Mouse (Mus musculus) frontal cortex, postnatal 10 days (tissue): ENCODE results near the gene Trir.

ENCODE experiments used
- DNase-seq, 2 experiments: peaks; one replicate each; pipeline ENCODE4 v3.0.0; 2022; ENCODE audit warnings: low spot score in 2 of 2, mixed read lengths in 1 of 2

Trir gene

DNA sequence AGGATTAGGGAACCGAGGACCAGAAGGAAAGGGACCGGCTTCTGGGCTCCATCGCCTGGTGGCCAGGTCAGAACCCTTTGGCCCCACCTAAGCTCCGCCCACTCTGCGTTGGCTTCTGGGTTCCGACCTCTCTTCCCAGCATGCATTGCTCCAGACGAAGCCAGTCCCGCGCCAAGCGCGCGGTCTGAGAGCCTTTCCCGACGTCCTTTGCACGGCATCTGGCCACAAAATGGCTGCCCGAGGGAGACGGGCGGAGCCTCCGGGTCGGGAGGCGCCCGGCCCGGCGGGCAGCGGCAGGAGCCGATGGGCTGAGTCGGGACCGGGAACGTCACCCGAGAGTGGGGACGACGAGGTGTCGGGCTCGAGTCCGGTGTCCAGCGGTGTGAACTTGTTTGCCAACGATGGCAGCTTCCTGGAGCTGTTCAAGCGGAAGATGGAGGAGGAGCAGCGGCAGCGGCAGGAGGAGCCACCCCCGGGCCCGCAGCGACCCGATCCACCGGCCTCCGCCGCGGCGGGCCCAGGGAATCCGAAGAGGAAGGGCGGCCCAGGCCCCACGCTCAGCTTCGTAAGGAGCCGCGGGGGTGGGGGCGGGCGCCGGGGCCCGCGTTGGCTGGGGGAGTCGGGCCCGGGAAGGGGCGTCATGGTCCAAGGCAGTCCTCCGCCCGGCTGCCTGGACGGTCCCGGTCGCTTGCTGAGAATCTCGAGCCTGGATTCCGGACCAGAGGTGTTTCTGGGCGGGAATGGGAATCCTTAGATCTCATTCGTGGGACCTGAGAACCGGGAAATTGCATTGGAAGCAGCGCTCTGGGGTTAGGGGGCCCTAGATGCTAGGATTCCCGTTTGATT lies at the start of gene Trir:
Gene Trir (plus strand): TSS at position 154 of the 846 bp plus-strand sequence.
- DNase-seq, result peak; percentile 90 to 93

DNA sequence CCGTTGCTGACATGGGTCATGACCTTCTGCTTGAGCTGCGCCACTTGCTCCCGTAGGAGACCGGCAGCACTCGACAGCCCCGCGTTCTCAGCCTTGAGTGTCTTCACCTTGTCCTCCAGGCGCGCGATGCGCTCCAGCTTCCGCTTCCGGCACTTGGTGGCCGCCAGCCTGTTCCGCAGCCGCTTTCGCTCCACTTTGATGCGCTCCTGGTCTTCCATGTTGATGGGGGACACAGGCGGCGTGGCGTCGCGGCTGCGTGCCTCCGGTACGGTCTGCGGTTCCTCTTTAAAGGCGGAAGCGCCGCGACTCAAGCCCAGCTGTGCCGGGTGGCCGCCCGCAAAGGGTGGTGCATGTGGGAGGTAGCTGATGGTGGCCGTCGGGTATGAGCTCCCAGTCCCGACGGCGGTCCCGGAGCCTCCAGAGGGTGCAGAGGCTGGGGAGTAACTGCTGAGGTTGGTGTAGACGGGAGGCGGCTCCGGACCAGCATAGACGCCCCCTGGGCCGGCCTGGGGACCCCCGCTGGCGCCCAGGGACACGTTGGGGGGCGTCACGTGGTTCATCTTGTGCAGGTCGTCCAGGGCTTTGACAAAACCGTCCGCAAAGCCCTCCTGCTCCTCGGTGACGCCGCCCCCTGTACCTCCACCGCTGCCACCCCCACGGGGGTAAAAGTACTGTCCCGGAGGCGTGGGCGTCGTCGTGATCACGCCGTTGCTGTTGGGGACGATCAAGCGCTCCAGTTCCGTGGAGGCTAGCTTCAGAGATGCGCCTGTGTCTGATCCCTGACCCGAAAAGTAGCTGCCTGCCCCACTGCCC lies 49.0 kb upstream of the Trir start:
- peak; percentile 69 for DNase-seq

DNA sequence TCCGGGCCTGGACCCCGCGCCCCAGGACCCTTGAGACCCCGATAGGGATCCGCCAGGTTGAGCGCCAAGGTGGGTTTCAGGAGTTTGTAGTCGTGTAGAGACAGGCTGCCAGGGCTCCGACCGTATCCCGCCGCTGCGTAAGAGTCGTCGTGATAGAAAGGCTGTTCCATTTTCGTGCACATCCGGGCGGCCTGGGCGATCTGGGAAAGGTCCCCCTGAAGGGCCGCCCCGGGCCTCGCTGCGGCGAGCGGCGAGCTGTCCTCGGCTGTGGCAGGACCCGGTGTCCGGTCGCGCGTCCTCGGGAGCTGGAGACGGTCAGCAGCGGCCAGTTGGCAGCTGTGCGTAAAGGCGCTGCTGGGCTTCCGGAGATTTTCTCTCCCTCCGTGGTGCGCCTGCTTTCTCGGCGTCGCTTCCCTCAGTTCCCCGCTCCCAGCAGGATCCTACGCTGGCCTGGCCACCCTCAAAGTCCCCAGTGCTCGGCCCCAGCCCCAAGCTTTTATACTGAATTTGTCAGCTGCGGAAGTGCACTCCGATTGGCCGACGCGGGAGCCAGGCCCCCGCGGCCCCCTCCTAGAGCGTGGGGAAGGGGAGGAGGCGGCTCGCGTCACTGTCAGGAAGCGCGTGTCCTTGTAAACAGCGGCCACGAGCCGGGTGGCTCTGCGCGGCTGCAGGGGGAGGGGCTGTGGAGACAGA lies 48.2 kb upstream of the Trir start, which contains the start of gene Junb:
Gene Junb (minus strand): TSS at position 471 of the 693 bp plus-strand sequence.
- DNase-seq, result peak; percentile 92 to 96

DNA sequence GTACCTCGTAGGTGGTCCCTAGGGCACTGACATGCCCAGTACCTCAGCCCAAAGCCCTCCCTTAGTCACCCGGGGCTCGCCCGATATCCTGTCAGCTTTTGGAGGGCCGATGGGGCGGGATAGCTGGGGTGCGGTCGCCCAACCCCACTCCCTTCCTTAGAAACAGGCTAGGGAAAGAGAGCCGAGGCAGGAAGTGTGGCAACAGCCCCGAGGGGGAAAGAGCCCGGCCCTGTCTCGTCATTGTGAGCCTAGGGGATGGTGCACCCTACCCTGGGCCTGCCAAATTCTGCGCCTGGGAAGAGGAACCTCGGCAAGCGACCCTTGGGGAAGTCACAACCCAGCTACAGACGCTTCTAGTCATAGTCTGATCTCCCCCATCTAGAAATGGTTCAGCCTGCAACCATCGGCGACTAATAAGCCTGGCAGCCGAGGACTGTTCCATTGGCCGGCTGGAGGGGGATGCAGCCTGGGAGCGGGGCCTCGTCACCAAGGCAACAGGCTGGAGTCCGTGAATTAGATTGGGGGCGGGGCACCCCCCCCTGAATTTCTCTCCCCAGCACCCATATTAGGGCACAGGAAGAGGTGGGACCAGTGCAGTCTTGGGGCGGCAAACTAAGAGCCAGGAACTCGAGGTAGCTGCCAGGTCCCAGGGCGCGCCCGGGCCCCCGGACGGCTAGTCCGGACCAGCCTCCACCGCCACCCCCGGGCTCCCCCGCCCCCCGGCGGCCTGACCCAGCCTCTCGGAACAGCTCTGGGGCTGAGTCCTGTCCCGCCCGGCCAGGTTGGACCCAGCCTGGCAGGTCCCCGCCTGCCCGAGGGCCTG lies 46.8 kb upstream of the Trir start:
- peak; percentile 89 to 91 for DNase-seq

DNA sequence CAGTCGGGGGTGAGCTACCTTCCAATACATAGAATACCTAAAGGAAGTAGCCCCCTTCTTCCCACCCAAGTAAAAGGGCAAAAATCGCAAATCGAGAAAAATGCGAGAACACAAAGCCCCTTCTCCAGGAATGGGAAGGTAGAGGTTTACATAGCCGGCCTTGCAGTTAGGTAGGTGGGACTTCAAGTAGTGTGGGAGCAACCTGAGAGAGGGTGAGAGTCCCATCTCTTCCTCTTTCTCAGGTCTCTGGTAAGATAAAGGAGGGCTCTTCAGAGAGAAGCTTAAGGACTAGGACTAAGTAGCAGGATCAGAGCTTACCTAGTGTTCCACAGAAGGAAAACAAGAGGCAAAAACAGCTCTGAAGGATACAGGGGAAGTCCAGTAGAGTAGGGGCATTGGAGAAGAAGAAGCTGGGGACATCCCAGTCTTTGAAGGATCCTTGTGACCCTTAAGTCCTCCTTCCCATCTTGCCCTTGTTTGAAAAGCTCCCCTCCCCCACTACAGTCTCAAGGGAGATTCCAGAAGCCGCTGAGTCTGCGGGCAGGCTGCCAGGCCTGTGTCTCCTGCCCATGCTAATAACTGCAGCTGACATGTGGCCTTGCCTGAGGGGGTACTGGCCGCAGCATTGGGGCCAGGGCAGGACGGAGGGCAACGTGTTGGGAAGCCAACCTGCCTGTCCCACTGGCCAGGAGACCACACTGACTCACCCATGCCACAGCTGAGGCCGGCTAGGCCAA lies 45.8 kb upstream of the Trir start:
- DNase-seq, result peak; percentile 68 to 72

DNA sequence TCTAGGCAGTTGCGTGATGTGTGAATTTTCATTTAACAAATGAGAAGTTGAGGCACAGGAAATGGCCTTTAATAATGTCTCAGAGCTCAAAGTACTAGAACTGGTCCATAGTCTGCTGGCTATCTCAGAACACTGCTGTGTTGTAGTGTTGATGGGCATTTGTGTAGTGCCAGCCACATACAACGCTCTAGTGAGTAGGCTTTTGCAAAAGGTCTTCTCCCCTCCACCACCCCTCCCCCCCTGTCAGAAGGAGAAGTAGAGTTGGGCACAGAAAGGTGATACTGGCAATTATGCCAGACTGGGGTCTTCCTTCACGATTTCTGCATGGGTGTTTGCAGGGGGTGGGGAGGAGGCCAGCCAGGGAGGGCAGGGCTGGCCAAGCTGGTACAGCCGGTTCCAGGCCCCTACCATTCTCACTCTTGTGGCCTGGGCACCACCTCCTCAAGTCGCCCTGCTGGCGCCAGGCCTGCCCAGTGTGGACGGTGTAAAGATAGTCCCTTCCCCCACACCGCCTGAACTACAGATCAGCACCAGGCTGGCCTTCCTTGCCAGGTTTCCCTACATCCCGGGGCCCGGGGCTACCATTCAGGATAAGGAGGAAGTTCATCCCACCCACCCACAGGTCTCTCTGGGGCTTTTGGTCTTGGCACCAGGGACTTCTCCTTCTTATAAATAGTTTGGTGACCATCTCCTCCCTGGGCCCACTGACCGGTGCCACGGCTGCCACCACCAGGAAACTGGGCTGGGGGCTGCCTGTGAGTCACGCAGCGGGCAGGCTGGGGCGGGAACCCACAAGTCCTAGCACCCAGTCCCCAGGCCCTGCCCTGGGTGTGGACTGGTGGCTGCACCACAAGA lies 44.8 kb upstream of the Trir start:
- DNase-seq, result peak in 1 of 2 experiments; percentile 43

DNA sequence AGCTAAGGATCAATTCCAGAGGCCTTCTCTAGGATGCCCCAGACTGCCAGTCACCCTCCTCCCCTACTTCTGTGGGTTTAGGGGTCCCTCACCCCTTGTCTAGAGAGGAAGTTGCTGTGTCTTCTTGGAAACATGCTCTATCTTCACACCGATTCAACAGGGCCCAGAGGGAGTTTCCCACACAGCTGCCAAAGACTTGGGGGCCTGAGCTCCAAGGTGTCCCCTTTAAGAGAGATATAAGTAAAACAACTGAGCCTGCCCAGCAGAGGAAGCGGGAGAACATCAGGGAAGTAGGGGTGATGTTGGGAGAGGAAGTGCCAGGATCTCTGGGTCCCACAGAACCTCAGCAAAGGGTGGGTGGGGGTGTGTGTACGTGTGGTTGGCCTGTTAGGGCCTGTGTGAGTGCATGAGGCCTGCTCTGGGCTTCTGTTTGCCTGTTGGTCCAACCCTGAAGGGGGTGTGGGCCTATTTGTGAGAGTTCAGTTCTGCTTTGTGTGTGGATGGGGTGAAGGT lies 44.1 kb upstream of the Trir start:
- no peak for DNase-seq

DNA sequence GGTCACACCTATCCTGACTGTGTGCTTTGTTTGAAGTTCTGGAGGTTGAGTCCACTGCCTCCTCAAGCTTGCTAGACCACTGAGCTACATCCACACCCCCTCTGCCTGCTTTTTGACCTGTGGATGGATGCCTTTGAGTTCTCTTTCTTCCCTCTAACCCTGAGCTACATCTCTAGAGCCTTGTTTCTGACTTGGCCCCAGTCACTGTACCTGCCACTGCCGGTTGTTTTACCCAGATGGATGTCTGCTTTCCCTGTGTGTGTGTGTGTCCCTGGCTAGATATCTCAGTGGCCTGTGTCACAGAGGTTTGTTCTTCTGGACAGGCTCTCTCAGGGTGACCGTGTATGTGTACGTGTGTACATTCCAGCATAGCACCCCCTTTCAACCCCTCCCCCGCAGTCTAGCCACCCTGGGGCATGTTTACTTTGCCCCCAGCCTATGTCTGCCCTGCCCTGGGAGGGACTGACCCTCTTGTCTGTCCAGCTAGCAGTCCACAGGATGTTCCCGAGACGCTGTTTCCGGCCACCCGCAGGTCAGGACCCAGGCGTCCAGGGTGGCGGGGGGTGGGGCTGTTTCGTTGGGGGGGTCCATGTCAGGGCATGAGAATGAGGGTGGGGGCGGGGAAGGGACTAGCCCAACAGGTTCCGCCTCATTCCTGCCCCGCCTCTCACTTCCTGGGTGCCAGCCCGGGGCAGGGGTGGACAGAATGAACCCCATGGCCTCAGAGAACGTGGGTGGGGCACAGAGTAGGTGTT lies 42.2 kb upstream of the Trir start:
- DNase-seq, result peak; percentile 32 to 52

DNA sequence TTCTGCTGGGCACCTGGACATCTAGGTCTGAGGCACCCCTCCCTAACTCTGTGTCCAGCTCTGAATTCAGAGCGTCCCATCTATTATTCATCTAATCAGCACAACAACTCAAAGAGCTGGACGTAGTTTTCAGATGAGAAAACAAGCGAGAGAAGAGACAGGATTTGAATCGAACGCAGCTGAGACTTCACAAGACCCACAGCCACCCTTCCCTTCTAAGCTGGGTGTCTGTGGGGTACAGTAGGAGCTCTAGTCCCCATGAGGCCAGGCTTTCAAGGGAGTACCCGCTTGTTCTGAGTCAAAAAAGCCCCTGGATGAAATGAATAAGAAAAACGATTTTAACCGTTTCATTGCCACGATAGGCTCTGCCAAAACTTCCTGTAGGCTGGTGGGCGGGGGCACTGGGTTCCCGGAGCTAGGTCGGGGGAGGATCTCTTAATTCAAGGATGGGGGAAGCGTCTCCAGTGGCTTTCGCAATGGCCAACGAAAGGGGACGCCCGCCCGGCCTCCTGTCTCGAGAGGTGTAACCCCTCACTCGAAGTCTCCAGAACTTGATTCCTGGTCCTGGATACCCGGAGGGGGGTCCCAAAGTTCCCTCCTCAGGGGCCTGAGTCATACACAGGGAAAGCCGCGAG lies 41.5 kb upstream of the Trir start:
- no peak for DNase-seq

DNA sequence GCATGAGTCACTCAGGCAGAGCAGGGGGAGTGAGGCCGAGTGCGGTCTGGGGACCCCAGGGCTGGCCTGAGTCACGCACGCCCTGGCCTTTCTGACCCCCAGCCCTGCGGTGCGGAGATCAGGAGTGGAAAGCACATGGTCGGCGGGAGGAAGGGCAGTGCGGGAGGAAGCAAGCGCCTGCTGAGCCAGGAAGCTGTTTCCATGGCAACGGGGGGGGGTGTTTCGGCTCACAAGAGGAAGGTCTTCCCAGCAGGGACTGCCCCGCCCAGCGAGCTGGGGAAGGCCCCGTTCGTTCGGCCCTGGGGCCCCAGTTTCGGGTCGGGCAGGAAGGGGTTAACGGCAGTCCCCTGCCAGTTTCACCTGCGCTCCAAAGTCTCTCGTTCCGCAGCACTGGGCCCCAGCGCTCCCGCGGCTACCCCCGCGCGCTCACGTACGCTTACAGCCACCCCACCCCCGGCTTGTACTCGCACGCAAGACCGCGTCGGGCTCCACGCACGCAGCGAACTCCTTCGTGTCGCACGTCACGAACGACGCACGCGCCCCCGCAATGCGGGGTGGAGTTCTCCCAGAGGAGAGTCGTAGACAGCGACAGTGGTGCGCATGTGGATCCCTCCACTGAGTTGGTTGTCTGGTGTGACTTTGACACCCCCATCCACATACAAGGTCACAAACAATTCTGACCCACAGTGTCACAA lies 40.8 kb upstream of the Trir start:
- peak; percentile 90 to 91 for DNase-seq

DNA sequence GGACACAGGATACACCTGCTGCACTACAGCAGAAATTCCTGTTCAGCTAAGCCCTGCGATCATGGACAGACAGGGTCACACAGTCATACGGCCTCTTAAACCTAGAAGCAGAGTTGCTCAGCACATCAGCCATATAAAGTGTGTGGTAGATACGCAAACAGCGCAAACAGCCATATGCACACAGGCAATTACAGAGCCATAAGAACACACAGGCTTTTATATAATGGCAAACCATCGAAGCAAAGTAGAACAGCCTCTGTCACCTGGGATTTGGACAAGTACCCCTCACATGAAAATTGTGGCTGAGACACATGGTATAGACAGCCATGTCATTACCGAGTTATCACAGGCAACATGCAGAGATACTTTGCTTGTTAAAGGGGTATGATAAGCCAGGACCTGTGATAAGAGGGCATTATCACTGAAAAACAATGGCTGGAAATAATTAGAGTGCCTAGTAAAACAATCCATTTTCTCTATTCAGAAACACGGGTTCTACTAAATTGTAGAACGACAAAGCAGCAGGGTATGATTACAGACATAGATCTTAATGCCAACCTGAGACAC lies 40.2 kb upstream of the Trir start:
- no peak for DNase-seq

DNA sequence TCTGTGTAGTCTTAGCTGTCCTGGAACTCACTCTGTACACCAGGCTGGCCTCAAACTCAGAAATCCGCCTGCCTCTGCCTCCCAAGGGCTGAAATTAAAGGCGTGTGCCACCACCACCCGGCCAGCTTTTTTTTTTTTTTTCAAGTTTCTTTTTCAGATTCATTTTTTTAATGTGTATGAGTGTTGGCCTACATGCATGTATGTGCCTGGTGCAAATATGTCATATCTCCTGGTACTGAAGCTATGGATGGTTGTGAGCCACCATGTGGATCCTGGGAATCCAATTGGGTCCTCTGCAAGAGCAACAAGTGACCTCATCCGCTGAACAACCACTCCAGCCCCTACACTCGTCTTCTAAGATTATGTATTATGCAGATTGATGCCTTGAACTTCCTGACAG lies 39.2 kb upstream of the Trir start:
- no peak for DNase-seq

DNA sequence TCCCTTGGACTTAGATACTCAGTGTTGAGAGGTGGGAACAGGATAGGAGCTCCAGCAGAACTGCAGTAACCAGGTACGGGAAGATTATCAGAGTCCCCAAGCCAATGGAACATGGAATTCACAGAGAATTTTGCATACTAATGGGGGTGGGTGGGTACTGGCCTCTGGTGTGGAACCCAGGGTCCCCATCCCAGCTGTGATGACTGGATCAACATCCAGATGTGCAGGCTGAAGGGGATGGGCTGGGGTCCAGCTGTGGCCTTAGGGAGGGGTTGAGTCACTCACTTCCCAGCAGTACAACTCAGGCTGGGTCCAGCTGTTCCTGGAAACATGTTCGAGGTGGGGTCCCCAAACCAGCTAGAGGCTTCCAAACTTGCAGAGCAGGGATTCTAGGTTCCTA lies 38.7 kb upstream of the Trir start:
- DNase-seq, result no peak

DNA sequence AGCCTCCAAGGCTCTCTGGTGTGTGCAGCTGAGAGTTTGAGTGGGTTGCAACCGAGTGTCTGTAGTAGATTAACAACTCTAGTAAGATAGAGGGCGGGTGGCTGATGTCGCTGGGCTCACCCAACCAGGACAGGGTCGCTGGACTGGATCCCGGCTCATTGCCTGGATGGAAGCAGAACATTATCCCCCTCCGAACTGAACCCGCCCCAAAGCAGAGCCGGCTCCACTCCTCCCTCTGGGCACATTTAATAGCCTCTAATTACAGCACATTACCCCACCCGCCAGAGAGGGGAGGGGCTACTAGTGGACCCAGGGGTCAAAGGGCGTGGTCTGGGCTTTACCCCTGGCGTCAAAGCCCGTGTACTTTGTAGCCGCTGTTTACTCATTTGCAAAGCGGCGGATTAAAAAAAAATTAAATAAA lies 37.3 kb upstream of the Trir start:
- DNase-seq, result peak in 1 of 2 experiments; percentile 57

DNA sequence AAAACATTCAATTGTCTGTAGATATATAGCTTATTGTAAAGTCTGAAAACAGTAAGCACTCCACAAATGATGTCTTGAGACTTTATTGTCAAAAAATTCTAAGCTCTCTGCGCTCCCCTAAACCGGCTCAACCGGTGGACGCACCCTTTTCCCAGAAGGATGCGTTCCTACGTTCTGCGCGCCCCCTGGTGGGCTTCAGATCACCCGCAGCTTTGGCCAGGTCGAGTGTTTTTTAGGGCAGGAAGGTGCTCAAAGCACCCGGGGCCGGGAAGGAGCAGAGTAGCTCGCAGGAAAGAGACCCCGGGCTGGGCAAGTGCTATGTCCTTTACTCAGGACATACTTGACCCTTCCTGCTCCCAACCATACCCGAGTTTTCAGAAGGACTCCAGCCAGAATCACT lies 36.8 kb upstream of the Trir start:
- peak; percentile 82 to 89 for DNase-seq

DNA sequence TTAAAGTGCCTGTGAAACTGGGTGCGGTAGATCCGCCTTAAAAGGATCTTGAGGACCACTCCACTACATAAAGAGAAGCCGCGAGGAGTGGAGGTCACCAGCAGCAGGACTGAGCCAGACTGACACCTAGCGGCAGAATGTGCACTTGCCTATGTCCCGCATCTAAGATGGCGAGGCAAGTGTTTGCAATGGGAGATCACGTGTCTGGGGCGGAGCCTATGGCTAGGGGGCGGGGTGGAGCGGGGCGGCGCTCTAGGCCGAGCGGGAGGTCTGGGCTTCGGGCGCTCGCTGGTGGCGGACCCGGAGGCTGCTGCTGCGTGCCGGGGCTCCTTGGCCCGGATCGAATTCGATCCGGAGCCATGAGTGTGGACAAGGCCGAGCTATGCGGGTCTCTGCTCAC lies 36.3 kb upstream of the Trir start, which contains the start of gene Hook2:
Gene Hook2 (plus strand): TSS at position 255 of the 400 bp plus-strand sequence.
- DNase-seq, result peak; percentile 94 to 96

DNA sequence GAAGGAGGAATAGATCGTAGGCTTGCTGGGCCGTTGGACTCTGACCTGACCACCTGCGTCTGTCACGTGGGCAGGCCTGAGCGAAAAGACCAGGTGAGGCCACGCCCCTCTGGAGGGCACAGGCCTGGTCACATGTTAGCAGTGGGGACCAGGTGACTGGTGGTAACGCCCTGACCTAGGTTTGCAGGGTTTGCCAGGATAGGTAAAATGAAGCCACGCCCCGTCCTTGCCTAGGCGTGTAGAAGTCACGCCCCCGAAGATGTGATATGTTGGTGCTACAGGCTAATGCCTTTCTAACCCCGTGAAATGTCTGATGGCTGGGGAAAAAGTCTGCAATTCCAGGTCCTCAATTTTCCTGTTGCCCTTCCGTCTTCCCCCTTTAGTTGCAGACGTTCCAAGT lies 35.8 kb upstream of the Trir start:
- peak in 1 of 2 experiments; percentile 74 for DNase-seq
